Mouse (Mus musculus) frontal cortex, postnatal 10 days (tissue): Measurements from ENCODE around the gene Nup107.
"Not testable (repeated sequence)": the region's sequence is repeated elsewhere in the genome, so short reads cannot be mapped to it uniquely, and the experiment has no call there.

Source experiments
- DNase-seq, 2 experiments: peaks; one replicate each; pipeline ENCODE4 v3.0.0; 2022; ENCODE audit warnings: low spot score in 2 of 2, mixed read lengths in 1 of 2

Gene Nup107

DNA sequence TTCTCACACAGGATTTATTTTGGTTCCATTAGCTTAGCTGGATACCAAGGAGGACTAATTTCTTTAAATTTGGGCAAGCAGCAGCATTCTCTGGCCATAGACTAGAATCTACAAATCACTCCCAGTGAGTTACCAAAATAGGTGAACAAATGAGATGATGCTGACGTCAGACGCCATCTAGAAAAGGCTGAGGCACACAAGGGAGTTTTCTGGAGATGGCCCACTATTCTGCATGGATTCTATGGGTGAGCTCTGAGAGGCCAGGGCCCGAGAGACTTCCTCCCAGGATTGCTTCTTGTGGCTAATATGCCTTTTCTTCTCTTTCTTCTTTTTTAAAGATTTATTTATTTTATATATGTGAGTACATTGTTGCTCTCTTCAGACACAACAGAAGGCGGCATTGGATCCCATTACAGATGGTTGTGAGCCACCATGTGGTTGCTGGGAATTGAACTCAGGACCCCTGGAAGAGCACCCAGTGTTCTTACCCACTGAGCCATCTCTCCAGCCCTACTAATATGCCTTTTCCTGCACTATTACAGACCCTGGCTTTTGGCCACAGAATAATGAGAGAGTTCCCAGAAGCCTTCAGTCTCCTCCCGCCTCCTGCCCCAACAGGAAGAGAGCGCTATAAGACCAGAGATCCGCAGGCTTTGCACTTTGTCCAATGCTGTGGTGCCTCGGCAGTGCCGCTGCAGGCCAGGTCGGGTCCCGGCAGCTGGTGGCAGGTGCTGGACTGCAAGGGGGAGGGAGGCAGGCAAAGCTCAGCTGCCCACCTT lies 27.2 kb downstream of the Nup107 start:
- no peak for DNase-seq

DNA sequence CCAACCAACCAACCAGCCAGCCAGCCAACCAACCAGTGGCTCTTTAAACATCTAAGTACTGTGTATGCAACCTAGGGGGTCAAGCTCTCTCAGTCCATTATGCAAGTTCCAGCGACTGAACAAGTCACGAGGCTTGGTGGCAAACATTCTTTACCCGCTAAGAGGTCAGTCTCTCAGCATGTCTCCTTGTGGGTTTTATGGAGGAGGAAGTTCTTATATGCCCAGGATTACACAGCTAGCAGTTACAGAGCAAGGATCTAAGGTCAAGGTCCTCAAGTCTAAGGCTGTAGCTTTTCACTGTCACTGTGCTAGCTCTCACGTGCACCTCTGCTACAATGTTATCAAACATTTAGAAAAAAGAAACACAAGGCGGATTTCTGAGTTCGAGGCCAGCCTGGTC lies 27.9 kb downstream of the Nup107 start:
- DNase-seq = no peak

DNA sequence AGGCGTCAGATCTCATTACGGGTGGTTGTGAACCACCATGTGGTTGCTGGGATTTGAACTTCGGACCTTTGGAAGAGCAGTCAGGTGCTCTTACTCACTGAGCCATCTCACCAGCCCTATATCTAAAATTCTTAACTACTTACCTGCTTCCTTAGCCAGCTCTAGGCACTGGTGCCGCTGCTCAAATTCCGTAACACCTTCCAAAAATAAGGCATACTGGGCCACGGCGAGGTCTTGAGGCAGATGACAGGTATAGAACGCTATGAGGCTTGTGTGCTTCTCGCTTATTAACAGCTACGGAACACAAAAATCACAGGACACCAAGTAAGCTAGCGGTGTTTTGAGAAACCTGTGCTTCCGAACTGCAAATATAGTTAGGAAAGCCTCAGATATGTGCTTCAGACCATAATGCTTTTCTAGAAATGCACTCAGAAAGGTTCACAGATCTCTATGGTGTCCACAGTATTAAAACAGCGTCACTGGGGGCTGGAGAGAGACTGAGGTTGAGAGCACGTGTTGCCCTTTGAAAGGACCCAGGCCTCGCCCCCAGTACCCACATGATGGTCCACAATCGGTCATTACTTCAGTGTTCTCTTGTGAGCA lies 28.8 kb downstream of the Nup107 start:
- DNase-seq = no peak

DNA sequence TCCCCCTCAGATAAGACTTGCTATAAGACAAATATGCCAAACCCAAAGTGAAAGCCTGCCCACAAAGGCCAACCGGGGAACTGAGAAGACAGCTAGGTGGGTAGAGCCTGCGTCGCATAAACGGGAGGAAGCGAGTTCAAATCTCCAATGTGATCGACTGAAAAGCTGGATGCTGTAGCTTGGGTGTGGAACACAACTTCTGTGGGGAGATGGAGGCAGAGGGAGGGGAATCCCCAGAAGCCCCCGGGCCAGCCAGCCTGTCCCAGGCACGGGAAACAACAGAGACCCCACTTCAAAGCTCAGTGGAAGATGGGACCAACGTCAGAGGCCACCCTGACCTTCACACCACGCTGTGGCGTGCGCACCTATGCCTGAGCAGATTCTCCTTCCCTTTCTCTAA lies 29.5 kb downstream of the Nup107 start:
- DNase-seq = no peak

DNA sequence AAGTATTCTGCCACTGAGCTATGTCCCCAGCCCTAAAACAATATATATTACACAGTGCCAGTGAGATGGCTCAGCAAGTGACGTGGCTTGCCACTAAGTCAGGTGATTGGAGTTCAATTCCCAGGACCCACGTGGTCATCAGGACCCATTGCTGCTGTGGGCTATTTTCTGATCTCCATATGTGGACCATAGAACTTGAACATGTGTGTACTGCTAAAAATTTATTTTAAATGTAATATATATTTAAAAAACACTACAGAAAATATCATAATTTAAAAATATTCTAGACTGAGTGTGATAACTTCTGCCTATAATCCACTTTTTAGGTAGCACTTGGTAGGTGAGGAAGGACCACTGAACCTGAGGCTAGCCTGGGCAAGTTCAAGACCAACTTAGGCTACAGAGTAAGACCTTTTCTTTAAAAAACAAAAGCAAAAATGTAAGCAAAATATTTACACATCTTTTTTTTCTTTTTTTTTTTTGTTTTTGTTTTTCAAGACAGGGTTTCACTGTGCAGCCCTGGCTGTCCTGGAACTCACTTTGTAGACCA lies 30.1 kb downstream of the Nup107 start:
- no peak for DNase-seq

DNA sequence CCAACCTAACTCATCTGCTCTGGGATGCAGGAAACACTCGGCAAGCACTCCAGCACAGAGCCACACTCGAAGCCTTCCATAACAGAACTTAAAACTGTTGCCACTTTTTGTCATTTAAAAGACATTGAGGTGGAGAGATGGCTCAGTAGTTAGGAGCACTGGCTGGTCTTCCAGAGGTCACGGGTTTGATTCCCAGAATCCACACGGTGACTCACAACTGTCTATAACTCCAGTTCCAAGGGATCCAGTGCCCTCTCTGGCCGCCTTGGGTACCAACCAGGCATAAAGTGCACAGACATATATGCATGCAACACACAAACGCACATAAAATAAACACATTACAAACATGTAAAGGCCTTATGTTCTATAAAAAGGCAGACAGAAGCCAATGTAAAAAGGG lies 31.0 kb downstream of the Nup107 start:
- DNase-seq = no peak

DNA sequence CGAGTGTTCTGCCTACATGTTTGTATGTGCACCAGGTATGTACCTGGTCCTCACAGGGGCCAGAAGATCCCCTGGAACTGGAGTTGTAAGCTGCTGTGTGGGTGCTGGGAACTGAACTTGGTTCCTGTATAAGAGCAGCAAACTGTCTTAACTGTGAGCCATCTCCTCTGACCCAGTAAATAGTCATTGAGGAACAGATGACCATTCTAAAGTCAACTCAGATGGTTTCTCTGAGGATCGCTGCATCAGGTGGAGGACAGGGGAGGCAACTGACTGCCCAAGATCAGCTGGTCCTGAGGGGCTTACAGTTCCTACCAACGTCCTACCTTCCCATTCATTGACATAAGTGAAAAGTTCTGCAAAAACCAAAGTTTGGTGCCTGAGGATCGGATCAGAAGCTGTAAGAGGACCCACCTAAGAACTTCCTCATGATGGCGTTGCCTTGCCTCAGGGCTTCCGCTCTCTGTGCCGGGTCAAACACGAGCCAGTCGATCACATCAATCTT lies 31.6 kb downstream of the Nup107 start:
- no peak for DNase-seq

DNA sequence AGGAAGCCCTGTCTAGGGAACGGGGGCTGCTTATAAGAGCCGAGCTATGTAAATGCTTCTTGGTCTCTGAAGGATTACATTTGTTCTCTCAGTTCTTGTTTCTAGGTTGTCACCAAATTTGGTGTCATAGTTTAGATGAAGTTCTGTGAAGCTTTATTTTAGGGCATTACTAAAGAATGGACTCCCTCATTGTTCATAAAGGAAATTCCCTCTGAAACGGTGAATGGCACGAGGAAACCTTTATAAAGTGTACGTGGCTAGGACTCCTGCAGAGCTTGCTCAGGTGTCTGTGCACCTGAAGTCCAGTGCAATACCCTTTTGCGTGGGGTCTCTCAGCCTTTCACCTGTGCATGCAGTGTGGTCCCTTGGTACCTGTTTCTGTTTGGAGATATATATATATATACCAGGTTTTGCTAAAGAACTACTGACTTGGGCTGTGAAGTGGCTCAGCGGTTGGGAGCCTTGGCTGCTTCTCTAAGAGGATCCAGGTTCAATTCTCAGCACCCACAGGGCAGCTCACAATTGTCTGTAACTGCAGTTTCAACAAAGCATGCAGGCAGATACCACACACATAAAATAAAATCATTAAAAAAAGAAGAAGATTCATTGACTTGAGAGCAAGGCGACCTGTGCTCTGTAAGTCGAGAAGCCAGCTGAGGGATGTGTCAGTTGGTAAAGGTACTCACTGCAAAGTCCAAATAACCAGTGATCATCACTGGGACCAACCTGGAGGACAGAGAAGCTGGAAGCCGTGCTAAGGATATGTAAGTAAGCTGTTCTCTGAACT lies 32.5 kb downstream of the Nup107 start:
- no peak for DNase-seq

DNA sequence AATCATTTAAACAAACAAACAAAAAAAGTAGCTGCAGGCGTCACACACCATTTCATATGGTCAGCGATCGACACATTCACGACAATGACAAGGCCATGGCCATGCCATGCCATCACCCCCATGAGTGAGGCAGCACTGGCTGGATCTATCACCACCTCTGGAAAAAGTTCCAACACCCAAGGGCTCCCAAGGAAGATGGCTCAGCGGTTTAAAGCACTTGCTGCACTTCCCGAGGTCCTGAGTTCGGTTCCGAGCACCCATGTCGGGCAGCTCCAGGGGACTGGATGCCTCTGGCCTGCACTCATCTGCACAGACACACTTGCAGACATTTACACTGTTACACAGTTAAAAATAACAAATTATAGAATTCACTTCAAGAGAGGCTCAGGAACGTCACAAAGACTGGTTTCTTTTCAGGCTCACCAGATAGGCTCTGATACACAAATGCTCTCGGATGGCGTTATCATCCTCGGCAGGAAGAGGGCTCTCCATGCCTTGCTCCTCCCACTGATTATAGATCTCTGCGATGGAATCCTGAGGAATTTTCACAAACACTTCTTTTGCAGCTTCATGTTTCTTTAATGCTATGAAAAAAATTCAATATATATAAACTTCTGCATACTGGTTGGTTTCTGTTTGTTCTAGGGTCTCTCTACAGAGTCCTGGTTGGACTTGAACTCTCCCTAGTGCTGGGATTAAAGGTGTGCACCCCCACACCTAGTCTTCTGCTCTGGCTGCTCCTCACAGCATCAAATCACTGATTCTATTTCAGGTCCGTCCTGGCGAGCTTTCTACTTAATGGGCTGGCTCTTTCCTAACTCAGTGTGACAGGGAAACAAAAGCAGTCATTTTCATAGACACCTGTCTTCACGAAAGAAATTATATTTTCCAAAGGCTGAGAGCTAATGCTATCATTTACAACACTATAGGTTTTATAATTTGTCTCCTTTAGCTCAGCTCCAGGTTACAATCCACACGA lies 33.5 kb downstream of the Nup107 start:
- DNase-seq = no peak

DNA sequence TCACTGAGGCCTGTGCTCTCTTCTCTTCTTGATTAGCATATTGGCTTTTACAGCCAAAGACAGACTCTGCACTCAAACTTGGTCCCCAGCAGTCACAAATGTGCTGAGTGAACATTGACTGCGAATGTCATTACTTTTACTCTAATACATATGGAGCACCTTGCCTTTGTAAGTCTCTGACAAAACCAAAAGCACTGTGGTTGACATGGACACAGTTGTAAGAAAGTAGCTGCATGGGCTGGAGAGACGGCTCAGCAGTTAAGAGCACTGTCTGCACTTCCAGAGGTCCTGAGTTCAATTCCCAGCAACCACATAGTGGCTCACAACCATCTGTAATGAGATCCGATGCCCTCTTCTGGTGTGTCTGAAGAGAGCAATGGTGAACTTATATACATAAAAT lies 34.2 kb downstream of the Nup107 start:
- not testable (repeated sequence) for DNase-seq

DNA sequence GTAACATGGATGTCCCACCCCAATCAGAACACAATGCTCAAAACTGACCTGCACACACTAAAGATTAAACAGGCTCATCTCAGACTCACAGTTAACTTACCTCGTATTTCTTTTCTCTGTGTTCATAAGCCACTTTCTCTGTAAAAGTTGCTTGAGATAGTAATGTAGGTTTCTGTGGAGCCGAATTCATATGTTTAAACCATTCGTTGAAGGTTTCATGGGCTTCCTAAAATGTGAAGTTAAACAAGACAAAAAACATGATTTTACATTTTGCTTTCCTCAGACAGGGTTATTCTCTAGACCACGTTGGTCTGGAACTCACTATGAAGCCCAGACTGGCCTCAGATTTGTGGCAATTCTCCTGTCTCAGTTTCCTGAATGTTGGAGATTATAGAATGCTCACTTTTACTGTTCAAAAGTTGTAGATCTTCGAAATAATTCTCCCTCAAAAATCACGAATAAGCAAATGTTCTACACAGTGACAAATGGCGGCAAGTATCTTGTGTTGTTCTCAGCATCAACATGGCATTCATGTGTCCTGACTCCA lies 34.6 kb downstream of the Nup107 start:
- DNase-seq = no peak

DNA sequence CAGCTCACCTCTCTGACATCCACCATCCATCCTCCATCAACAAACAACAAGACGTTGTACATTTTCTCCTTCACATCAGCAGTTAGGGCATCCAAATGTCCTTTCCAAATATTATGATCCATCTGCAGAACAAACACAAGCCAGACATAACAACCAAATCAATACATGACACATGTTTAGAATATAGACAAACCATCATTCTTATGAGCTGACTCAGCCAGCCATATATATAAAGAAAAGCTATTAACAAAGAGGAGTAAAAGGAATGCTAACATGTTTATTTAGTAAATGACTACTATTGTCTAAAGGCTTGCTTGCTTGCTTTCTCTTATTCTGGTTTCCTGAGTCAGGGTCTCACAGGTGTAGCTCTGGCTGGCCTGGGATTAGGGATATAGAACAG lies 35.2 kb downstream of the Nup107 start:
- DNase-seq = no peak

DNA sequence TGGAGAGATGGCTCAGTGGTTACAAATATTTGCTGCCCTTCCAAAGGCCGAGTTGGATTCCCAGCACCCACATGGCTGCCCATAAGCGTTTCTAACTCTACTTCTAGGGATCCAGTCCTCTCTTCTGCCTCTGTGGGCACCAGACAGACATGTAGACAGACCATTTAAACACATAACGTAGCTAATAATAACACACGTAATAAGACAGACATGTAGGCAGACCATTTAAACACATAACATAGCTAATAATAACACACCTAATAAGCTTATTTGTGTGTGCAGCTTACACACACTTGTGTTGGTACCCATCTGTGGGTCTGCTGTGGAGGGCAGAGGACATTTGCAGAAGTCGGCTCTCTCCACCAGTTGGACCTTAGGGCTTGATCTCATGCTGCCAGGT lies 35.7 kb downstream of the Nup107 start:
- no peak for DNase-seq

DNA sequence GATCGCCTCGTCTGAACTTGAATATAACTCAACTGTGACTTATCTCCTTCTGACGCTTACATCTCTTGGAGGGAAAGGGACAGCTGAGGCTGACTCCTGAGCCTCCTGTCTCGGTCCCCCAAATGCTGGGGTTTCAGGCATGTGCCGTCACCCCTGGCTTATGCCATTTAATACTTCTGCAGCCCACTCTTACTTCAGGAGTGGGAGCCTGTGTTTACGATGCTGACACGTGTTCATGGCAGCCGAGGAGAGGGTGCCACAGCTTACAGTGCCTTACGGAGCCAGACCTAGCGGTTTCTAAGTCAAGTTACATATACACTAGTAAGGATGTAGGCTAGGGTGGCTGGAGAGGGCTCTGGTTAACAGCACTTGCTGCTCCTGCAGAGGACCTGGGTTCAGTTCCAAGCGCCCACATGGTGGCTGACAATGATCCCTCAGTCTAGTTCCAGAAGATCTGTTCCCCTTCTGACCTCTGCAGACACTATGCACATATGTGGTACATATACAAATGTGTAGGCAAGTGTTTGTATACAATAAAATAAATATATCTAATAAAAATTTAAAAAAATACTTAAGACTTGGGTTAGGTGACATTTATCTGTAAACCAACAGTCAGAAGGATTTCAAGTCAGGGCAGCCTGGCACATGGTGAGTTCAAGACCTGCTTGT lies 36.6 kb downstream of the Nup107 start:
- no peak for DNase-seq

DNA sequence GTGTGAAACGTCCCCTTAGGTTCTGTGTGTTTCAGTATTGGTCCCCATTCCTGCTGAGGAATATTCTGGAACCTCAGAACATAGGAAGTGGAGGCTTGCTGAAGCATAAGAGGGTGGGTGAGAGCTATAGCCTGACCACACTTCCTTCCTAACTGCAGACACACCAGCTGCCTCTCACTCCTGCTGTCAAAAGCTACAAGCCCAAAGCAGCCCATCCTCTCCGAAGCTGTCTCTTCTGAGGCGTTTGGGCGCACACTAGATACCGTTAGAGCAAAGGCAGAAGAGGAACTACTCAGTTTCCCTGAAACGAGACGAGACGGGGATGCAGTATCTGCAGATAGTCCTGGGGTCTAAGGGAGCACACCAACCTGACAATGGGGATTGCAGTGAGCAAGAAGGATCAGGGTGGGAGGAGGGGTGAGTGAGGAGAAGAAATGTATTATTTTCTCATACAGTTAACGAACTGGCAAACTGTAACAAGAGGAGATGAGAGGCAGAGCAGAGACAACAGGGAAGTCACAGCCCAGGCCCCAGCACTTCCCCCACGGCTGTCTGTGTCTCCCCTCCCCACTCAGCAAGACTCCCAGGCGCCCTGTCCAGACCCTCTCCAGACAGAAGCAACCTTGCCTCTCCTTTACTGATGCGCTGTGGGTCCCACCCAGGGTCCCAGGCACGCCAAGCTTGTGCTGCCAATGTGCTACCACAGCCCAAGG lies 37.3 kb downstream of the Nup107 start:
- no peak for DNase-seq

DNA sequence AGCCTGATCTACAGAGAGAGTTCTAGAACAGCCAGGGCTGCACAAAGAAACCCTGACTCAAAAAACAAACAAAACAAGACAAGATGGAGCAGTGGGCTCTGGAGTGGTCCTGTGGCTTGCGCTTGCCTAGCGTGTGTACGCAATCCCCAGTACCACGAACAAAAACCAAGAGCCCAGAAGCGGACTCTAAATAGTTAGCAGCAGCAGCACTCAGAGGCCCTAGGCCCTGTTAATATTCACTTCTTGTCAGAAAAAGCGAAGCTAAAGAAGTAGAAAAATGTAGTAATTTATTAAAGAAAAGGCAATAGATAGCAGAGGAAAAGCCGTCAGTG lies 37.9 kb downstream of the Nup107 start:
- DNase-seq = no peak

DNA sequence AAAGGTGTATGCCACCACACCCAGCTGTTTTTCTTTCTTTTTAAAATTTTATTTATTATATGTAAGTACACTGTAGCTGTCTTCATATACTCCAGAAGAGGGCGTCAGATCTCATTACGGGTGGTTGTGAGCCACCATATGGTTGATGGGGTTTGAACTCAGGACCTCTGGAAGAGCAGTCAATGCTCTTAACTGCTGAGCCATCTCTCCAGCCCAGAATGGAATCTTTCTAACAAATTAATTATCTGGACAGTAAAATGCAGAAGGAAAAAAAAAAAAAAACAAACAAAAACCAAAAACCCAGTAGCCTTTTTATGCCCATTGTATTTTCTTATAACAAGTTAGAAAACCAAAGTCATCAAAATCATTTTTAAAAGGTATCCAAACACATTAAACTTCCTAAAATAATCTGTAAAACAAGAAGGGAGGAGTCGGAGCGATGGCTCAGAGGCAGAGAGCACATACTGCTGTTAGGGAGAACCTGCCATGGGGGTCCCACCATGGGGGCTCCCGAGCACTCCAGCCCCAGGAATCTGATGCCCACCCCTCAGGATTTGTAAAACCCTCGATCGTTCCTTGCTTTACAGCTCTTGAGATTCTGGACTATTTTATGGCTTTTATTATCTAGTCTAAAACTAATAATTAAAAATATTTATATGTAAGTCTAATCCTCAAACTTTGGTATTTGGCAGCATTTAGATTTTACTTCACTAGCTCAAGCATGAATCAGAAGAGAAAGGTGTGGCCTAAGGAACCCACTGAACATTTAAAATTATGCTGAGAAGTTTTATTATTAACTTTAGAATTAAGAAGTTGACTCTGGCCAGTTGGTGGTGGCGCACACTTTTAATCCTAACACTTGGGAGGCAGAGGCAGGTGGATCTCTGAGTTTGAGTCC lies 38.5 kb downstream of the Nup107 start:
- no peak for DNase-seq

DNA sequence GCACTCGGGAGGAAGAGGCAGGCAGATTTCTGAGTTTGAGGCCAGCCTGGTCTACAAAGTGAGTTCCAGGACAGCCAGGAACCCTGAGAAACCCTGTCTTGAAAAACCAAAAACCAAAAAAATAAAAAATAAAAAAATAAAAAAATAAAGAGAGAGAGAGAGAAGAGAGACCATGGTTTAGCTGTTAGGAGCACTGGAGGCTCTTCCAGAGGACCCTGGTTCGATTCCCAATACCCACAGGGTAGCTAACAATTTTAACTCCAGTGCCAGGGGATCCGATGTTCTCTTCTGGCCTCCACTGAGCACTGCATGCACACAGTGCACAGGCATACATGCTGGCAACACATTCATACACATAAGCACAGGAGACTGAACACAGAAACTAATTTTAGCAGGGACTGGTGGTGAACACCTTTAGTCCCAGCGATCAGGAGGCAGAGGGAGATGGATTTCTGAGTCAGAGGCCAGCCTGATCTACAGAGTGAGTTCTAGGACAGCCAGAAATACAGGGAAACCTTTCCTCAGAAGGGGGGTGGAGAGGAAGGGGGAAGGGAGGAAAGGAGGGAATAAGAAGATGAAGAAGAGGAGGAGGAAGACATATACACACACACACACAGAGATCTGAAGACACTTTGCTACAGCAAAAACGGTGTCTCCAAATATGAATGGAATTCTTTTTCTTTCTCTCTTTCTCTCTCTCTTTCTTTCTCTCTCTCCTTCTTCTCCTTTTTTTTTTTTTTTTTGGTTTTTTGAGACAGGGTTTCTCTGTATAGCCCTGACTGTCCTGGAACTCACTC lies 39.5 kb downstream of the Nup107 start:
- no peak for DNase-seq
